Mouse (Mus musculus) mouse embryonic stem cell (cell line): ENCODE data around the gene Cpne5.
"Not testable (repeated sequence)": the region's sequence is repeated elsewhere in the genome, so short reads cannot be mapped to it uniquely, and the experiment has no call there.

Experiments used
- in situ Hi-C, 2 experiments: fragments of 300-500 bp; cut with MboI; formaldehyde crosslinking; loops; 1 replicate in 1 of 2; 3 replicates in 1 of 2; pipeline ENCODE4 v1.14.3; 2019 to 2020; ENCODE audit warnings: low sequenced_read_pairs in 2 of 2, low pct_unique_long_range_greater_than_20kb in 1 of 2, mixed read lengths in 1 of 2; ENCODE audit not compliant: unreplicated experiment in 1 of 2

Cpne5 gene

DNA sequence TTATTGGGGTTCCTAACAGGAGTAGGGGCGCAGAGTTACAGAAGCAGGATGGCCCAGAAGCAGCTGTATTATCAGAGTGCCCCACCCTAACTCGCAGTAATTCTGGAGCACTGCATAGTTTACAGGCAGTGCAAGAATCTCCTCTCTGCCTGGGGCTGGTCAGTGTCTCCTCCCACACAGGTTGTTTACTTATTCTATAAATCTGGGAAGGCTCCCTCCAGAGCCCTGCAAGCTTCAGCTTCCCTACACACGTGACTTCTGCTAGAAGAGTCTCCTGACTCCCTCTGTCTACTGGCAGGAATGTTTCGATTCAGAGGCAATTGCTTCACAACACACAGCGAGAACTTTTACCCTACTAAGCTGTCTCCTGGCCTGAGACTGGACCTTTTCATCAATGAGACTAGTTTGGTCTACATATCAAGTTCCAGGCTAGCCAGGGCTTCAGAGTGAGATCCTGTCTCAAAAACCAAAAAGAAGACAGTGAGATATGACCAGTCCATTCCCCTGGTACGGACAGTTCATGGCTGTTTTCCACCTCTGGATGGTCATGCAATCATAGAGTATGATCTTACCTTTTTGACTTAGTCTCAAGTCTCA is 114.3 kb downstream of the Cpne5 start:
- in situ Hi-C loops = no loop called here

GRCm38 (mm10) chr17:29122817-29123216 is 115.2 kb downstream of the Cpne5 start:
- in situ Hi-C loops = no loop called here

- in situ Hi-C loops = no loop called here
These were observed 117.3 kb downstream of the Cpne5 start for GRCm38 (mm10) chr17:29120666-29121065.

GRCm38 (mm10) chr17:29118057-29118456 is 119.9 kb downstream of the Cpne5 start:
- in situ Hi-C loops = no loop called here

DNA sequence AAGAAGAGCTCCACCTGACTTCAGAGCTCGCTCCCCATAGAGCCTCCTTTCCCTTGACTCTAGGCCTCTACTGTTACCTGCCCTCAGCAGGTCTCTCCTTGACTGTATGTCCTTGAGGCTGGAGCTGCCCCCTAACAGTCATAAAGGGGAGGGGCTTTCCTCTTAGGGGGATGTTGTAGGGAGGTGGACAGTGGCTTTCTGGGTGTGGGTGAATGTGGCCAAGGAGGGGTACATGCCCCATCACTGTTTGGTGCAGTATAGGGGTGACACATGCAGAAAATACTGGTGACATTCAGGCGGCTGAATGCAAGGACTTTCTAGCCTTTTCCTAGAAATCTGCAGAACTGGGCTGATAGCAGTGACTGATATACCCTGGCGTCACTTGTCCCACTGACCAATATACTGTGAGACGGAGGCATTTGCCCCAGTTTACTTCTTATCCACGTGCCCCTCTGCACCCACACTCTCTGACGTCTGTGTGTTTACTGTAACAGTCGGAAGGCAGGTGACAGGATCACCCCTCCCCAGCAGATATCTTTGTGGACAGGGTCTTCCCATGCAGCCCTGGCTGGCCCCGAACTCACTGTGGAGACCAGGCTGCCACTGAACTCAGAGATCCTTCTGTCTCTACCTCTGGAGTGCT is 120.8 kb downstream of the Cpne5 start:
- in situ Hi-C loops = no loop called here

GRCm38 (mm10) chr17:29116023-29116422 is 121.9 kb downstream of the Cpne5 start:
- in situ Hi-C loops = no loop called here

GRCm38 (mm10) chr17:29113591-29114352 is 124.2 kb downstream of the Cpne5 start, which contains the start of gene Rab44:
Gene Rab44, plus strand, starts transcription at chr17:29114145.
- in situ Hi-C loops = no loop called here

DNA sequence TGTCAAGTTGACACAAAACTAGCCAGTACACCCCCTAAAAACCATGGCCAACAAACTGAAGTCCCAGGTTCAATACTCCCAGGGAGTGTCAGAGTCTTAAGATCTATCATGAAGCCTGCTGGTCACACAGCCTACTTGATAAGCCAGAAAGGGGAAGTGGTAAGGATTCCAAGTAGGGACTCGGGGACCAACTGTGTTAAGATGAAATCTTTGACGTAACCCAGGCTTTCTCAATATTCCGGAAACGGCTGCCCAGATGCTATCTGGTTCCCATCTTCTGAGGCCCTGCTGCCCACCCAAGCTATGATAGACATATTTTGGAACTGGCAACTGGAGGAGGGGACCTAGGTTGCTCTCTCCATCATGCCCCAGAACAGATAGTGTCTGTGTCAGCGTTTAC is 126.6 kb downstream of the Cpne5 start:
- in situ Hi-C loops = no loop called here

DNA sequence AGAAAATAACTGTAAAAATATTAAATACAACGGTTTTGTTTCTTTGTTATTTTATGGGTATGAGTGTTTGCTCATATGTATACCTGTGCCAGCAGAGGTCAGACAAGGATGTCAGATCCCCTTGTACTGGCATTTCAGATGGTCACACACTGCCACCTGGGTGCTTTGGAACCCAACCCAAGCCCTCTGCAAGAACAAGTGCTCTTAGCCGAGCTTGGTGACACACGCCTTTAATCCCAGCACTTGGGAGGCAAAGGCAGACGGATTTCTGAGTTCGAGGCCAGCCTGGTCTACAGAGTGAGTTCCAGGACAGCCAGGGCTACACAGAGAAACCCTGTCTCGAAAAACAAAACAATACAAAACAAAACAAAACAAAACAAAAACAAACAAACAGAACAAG is 127.6 kb downstream of the Cpne5 start:
- in situ Hi-C loops = not testable (repeated sequence)
